Mouse (Mus musculus): Measurements from ENCODE around the gene Kif23.

DNA sequence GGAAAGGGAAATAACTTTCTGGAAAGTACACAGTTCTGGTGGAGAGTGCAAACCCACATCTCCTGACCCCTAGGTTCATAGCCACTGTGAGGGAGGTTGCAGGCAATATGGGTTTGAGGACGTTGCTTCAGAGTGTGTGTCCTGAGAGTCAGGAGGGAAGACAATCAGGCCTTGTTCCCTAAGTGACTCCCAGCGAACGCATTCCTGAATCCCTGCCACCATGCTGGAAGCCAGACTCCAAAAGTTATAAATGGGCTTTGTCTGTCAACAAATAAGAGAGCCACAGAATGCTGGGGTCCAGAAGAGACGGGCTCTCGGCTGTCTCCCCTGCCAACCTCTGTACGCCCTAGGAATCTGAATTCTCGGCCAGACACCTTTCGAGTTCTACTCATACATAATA is 56.7 kb downstream of the Kif23 start:
- TF ChIP-seq CTCF (conservative IDR thresholded peaks at IDR 0.05; ENCODE audit: insufficient read depth, insufficient read length, low read depth, low read length) = no peak
- TF ChIP-seq POLR2A (IDR thresholded peaks at IDR 0.05; ENCODE audit: low read depth, low read length) = no peak
